Mouse (Mus musculus) bone marrow, adult 2 months (tissue): ENCODE data around the gene 1700003E16Rik.

Source experiments
- CTCF ChIP-seq: fragments of 200-500 bp; IDR thresholded peaks from 2 replicates; pipeline ENCODE4 v1.5.1; 2011; ENCODE audit warnings: low read length, control low read depth; ENCODE audit not compliant: control insufficient read depth, insufficient read depth
- POLR2A ChIP-seq: fragments of 200-500 bp; IDR thresholded peaks from 2 replicates; pipeline ENCODE4 v1.6.1; 2011; ENCODE audit warnings: low read depth, mild to moderate bottlenecking, control low read depth, low read length, borderline replicate concordance; ENCODE audit not compliant: control insufficient read depth

- no peak for TF ChIP-seq CTCF
- TF ChIP-seq POLR2A, result no peak
These were observed 41.3 kb downstream of the 1700003E16Rik start for GRCm38 (mm10) chr6:83197345-83198004.
